ENCODE assay signal across 11 mouse cellular contexts in the genomic region with DNA sequence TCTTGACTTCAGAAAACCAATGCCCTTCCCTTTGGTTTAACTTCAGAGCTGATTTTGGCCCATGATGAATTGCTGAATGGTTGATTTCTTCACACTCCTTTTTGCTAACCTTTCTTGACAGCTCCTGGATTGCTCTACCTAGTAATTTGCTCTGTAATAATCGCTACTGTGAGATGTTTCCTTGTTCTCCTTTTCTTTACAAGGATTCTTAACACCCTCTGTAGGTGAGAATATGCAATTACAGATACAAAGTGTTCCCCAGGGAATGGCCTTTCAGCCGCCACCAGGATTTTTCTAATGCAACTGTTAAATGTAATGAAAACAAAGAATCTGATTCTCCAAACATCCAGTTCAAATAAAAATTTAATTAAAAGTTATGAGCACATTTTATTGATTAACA.
A peak's percentile ranks its signal among the peaks of the same experiment; 100 is the strongest.
DNase-seq lines count a peak whose midpoint lies in the region; ATAC-seq lines count a peak whose summit lies in the region.
"Had no signal": no experiment of that assay in that cellular context is flagged by ENCODE, and none has a peak within 500 bp of the region (broad histone marks: within the 10 kb centered on the region; RNA-seq: fewer than 3 reads in every experiment).

No protein-coding gene starts in this region.

- H3K4me1 ChIP-seq in embryonic facial prominence, embryonic 11.5 days (ENCODE audit: control insufficient read depth, insufficient read depth, low read length) = no peaks in the 10 kb centered on the region
- H3K4me1 ChIP-seq in embryonic facial prominence, embryonic 10.5 days = peaks cover 10% of the 10 kb centered on the region

- H3K4me3 ChIP-seq in embryonic facial prominence, embryonic 11.5 days (ENCODE audit: low read depth, low read length) = no peak overlapping the region
- H3K4me3 ChIP-seq in embryonic facial prominence, embryonic 10.5 days = no peak overlapping the region

- no peaks in the 10 kb centered on the region for H3K9me3 ChIP-seq in embryonic facial prominence, embryonic 11.5 days (replicated peaks; ENCODE audit: control insufficient read depth, low read length)
- no peaks in the 10 kb centered on the region for H3K9me3 ChIP-seq in embryonic facial prominence, embryonic 10.5 days

- H3K27ac ChIP-seq in embryonic facial prominence, embryonic 11.5 days (replicated peaks; ENCODE audit: low read depth, low read length) = no peak overlapping the region
- H3K27ac ChIP-seq in embryonic facial prominence, embryonic 10.5 days (replicated peaks) = no peak overlapping the region
- H3K27ac ChIP-seq: macrophage had no signal

- ATAC-seq in embryonic facial prominence, embryonic 11.5 days (replicated peaks; ENCODE audit: insufficient number of reproducible peaks, low FRiP score, low TSS enrichment, low read depth) = no peak

- WGBS in embryonic facial prominence, embryonic 11.5 days = 14% methylated on average over 2 of the region's 2 CpGs
- WGBS in embryonic facial prominence, embryonic 10.5 days = 21% methylated on average over 2 of the region's 2 CpGs
- WGBS in large intestine, adult 2 months = 10% methylated on average over 2 of the region's 2 CpGs

- intact Hi-C loops in left cerebral cortex, postnatal 25 days (cut with DNase I) = loop anchor here (2.0 to 10.0 kb wide), 3 partner anchors 32 to 444 kb away; no protein-coding TSS in a partner anchor
- intact Hi-C loops in left cerebral cortex, postnatal 36 days (cut with DNase I) = loop anchor here (2.0 kb wide), 1 partner anchor 34 kb away; no protein-coding TSS in a partner anchor

- H3K36me3 ChIP-seq in embryonic facial prominence, embryonic 11.5 days (replicated peaks; ENCODE audit: control insufficient read depth, insufficient read depth, low read depth, low read length) = no peaks in the 10 kb centered on the region
- H3K36me3 ChIP-seq in embryonic facial prominence, embryonic 10.5 days (replicated peaks) = no peaks in the 10 kb centered on the region

- H3K9ac ChIP-seq in embryonic facial prominence, embryonic 11.5 days (replicated peaks; ENCODE audit: low read length) = no peak overlapping the region

- H3K4me2 ChIP-seq in embryonic facial prominence, embryonic 11.5 days (ENCODE audit: low read depth, low read length) = no peak overlapping the region

- DNase-seq in embryonic facial prominence, embryonic 11.5 days (ENCODE audit: low spot score) = peak; percentile 56
- DNase-seq in embryonic facial prominence, embryonic 10.5 days (ENCODE audit: low spot score) = no peak
- DNase-seq in left cerebral cortex, postnatal 25 days (ENCODE audit: low spot score in 2 of 2) = peak; percentile 3 to 7
- DNase-seq in left cerebral cortex, postnatal 36 days (ENCODE audit: low spot score in 2 of 2) = no peak
- DNase-seq in adipocyte (ENCODE audit: low spot score) = peak; percentile 12
- peak; percentile 11 for DNase-seq in large intestine, adult 2 months (ENCODE audit: low read depth, low spot score)
- no peak for DNase-seq in urinary bladder, postnatal 25 days (ENCODE audit: low spot score)
- no peak for DNase-seq in neural tube, embryonic 10.5 days (ENCODE audit: extremely low spot score, low spot score)
- DNase-seq: heart, adult 11 months; thymus, postnatal 14 days had no signal

- no peaks in the 10 kb centered on the region for H3K27me3 ChIP-seq in embryonic facial prominence, embryonic 11.5 days (ENCODE audit: control insufficient read depth, insufficient read depth, low read length)
- peaks cover 22% of the 10 kb centered on the region for H3K27me3 ChIP-seq in embryonic facial prominence, embryonic 10.5 days (replicated peaks; ENCODE audit: low read depth, poor library complexity, severe bottlenecking)

Comparison
In these comparisons a context has a peak if more than half of its experiments do, and no peak if none do; other contexts are left out.
1. DNase-seq: peak in embryonic facial prominence, embryonic 11.5 days (single experiment), left cerebral cortex, postnatal 25 days (2 of 2), adipocyte (single experiment) and large intestine, adult 2 months (single experiment); none in embryonic facial prominence, embryonic 10.5 days (single experiment), left cerebral cortex, postnatal 36 days (0 of 2), urinary bladder, postnatal 25 days (single experiment) and neural tube, embryonic 10.5 days (single experiment).